Mouse (Mus musculus): ENCODE data around the gene Rpl34. TPM values are rescaled to one million over a fixed set of nuclear protein-coding genes. Genes with fewer than 3 reads are reported as not detected.

The Rpl34 gene
- polyA plus RNA-seq, 1 experiment from 2014 or later, result 1,078 TPM

DNA sequence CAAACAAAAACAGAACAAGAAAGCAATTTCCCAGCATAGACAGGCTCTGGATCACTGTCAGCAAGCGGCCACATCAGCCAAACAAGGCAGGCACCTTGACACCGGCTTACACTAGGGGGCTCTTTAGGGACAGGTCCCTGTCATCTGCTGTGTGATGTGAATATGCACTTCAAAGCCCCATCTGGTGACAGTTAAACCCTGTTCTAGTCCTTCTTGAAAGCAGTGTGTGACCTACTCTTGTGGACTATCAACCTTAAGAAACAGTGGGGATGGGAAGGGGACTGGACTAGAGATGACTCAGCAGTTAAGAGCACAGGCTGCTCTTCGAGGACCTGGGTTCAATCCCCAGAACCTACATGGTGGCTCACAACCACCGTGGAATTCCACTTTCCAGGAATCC is 32.6 kb downstream of the Rpl34 start:
- ATAC-seq (replicated peaks; ENCODE audit: low FRiP score, low read depth), result no peak
- 80% methylated on average over 4 of the region's 4 CpGs for WGBS
- no peaks in the 10 kb centered on the region for H3K4me1 ChIP-seq (replicated peaks; ENCODE audit: insufficient read depth, low read length)

DNA sequence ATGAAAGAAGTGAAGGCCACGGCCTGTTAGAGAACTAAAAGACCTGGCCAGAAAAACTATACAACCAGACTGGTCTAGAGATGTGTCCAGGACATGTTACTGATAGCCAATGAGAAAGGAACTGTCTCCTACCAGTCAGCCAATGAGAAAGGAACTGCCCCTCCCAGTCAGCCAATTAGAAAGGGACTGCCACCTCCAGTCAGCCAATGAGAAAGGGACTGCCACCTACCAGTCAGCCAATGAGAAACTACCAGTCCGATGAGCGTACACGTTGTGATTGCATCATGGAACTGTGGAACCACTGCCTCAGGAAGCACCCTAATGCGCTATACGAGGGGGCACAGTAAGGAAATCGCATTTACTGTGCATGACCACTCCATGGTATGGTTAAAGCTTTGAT is 35.5 kb downstream of the Rpl34 start:
- peaks cover 10% of the 10 kb centered on the region; the same call in 1 of the 2 replicates for H3K4me1 ChIP-seq (replicated peaks; ENCODE audit: insufficient read depth, low read length)
- no peak for ATAC-seq (replicated peaks; ENCODE audit: low FRiP score, low read depth)
- DNase-seq (ENCODE audit: low spot score), result no peak
- H3K4me2 ChIP-seq (ENCODE audit: low read length), result no peak overlapping the region
- H3K9me3 ChIP-seq (replicated peaks; ENCODE audit: low read length), result no peaks in the 10 kb centered on the region
- H3K27ac ChIP-seq, result no peak overlapping the region
- no peak for TF ChIP-seq CTCF (IDR thresholded peaks at IDR 0.05; ENCODE audit: low read depth)
- H3K36me3 ChIP-seq (ENCODE audit: insufficient read depth, low read length), result peaks cover 15% of the 10 kb centered on the region
- H3K27me3 ChIP-seq (ENCODE audit: insufficient read depth, low read length), result no peaks in the 10 kb centered on the region
- WGBS, result 90% methylated on average over 7 of the region's 7 CpGs
- H3K4me3 ChIP-seq (replicated peaks; ENCODE audit: low read depth, low read length), result no peak overlapping the region
- H3K9ac ChIP-seq (ENCODE audit: low read depth, low read length), result no peak overlapping the region

More for the DNA sequence above, 32.6 kb downstream of the Rpl34 start:
- Histone ChIP-seq H3K36me3 (ENCODE audit: insufficient read depth, low read length) (peaks cover 32% of the 10 kb centered on the region), H3K9ac (ENCODE audit: low read depth, low read length) (no peak overlapping the region), H3K4me2 (ENCODE audit: low read length) (no peak overlapping the region), H3K27me3 (ENCODE audit: insufficient read depth, low read length) (no peaks in the 10 kb centered on the region), H3K4me3 (replicated peaks; ENCODE audit: low read depth, low read length) (no peak overlapping the region), H3K27ac (no peak overlapping the region), H3K9me3 (replicated peaks; ENCODE audit: low read length) (no peaks in the 10 kb centered on the region)
- TF ChIP-seq CTCF (IDR thresholded peaks at IDR 0.05; ENCODE audit: low read depth), result no peak
- no peak for DNase-seq (ENCODE audit: low spot score)

DNA sequence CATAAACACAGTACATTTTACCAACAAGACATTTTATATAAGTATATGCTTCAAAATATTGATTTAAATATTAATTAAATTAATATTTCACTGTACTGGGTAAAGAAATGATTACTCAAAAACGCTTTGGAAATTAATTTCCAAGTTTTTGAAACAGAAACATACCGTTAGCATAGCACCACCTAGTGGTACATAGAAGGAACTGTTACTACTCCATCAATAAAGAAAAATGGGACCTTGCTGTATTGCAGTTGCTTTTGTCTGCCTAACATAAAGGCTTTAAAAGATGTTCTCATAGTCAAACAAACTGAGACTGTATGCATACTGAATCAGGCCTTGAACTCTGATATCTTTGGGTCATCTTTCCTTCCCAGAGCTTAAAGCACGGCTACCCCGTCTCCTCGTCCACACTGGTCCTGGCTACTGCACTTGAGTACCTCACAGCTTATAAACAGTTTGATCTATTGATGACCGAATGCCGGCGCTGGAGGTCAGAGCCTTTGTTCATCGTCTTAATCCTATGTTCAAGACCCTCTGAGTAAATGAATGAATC is 36.1 kb downstream of the Rpl34 start:
- H3K9ac ChIP-seq (ENCODE audit: low read depth, low read length), result no peak overlapping the region
- H3K4me3 ChIP-seq (replicated peaks; ENCODE audit: low read depth, low read length), result no peak overlapping the region
- WGBS, result 67% methylated on average over 9 of the region's 9 CpGs
- H3K27ac ChIP-seq, result no peak overlapping the region
- ATAC-seq (replicated peaks; ENCODE audit: low FRiP score, low read depth) (no peak), DNase-seq (ENCODE audit: low spot score) (peak; percentile 81)
- peaks cover 14% of the 10 kb centered on the region; the same call in 1 of the 2 replicates for H3K36me3 ChIP-seq (ENCODE audit: insufficient read depth, low read length)
- H3K4me1 ChIP-seq (replicated peaks; ENCODE audit: insufficient read depth, low read length), result peaks cover 10% of the 10 kb centered on the region; the same call in 1 of the 2 replicates
- peak; percentile 77 for TF ChIP-seq CTCF (IDR thresholded peaks at IDR 0.05; ENCODE audit: low read depth)
- H3K9me3 ChIP-seq (replicated peaks; ENCODE audit: low read length), result no peaks in the 10 kb centered on the region
- H3K4me2 ChIP-seq (ENCODE audit: low read length), result no peak overlapping the region
- H3K27me3 ChIP-seq (ENCODE audit: insufficient read depth, low read length), result no peaks in the 10 kb centered on the region

DNA sequence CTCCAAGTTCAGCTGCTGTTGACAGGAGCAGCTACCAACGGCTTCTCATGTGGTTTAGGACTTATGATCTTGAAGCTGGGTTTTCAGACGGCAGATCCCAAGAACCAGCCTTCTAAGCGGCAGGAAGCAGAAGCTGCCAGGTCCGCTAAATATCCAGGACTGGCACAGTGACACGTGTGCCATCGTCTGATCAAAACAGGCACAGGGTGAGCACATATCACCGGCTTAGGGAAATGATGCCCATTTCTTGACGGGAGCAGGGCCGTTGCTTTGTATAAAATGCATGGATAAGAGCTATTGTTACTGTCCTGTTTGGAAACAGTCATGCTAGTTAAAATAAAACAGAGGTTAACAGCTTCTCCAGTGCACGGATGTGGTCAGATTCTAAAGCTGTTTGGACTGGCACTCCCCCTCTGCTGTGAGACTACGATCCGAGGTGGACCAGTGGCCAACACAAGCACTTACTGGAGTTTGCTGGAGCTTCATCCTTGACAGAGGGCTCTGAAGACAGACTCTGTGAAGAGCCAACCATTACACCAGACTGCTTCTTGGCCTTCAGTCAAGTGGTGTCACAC is 38.5 kb downstream of the Rpl34 start:
- peaks cover 4% of the 10 kb centered on the region; the same call in 1 of the 2 replicates for H3K36me3 ChIP-seq (ENCODE audit: insufficient read depth, low read length)
- H3K27me3 ChIP-seq (ENCODE audit: insufficient read depth, low read length), result no peaks in the 10 kb centered on the region
- H3K4me2 ChIP-seq (ENCODE audit: low read length), result peak overlapping the region; percentile 69
- no peak for DNase-seq (ENCODE audit: low spot score)
- peak; percentile 35 for ATAC-seq (replicated peaks; ENCODE audit: low FRiP score, low read depth)
- peaks cover 10% of the 10 kb centered on the region; the same call in 1 of the 2 replicates for H3K4me1 ChIP-seq (replicated peaks; ENCODE audit: insufficient read depth, low read length)
- no peak for TF ChIP-seq CTCF (IDR thresholded peaks at IDR 0.05; ENCODE audit: low read depth)
- H3K9ac ChIP-seq (ENCODE audit: low read depth, low read length), result peak overlapping the region; percentile 32; the same call in 1 of the 2 replicates
- peak overlapping the region; percentile 32; the same call in 1 of the 2 replicates for H3K4me3 ChIP-seq (replicated peaks; ENCODE audit: low read depth, low read length)
- WGBS, result 23% methylated on average over 12 of the region's 12 CpGs
- H3K9me3 ChIP-seq (replicated peaks; ENCODE audit: low read length), result no peaks in the 10 kb centered on the region
- peak overlapping the region; percentile 77 for H3K27ac ChIP-seq

DNA sequence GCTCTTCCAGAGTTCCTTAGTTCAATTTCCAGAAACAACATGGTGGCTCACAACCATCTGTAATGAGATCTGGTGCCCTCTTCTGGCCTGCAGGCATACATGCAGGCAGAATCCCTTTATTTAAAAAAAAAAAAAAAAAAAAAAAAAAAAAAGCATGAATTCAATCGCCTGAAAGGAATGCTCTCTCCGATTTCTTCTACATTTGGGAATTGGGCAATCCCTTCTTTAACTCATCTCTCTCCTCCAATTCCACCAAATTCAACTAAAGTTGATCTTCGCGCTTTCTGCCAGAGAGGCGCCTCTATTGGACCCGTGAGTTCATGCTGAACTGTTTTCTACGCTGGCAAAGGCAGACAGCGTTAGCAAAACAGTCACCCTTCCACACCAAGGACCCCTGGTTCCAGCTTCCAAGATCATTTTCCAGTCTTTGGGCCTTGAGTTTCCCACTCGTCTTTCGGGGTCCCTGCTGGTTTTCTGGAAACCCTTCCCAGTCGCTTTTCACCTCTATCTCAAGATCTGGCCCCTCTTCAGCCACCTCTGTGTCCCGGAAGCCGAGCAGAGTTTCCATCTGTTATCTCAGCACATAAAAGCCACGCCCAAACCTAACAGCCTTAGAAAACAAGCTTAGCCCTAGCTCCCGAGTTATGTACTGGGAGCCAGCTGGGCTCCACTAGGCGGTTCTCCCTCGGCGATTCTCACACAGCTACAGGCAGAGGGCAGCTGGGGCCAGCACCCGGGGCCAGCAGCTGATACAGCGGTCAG is 39.2 kb downstream of the Rpl34 start:
- peak; percentile 75 for DNase-seq (ENCODE audit: low spot score)
- peak; percentile 58; the same call in 1 of the 2 replicates for ATAC-seq (replicated peaks; ENCODE audit: low FRiP score, low read depth)
- peaks cover 10% of the 10 kb centered on the region; the same call in 1 of the 2 replicates for H3K4me1 ChIP-seq (replicated peaks; ENCODE audit: insufficient read depth, low read length)
- H3K9ac ChIP-seq (ENCODE audit: low read depth, low read length), result peak overlapping the region; percentile 32; the same call in 1 of the 2 replicates
- WGBS, result 7% methylated on average over 20 of the region's 20 CpGs
- TF ChIP-seq CTCF (IDR thresholded peaks at IDR 0.05; ENCODE audit: low read depth), result peak; percentile 71
- peak overlapping the region; percentile 77 for H3K27ac ChIP-seq
- peak overlapping the region; percentile 32 for H3K4me3 ChIP-seq (replicated peaks; ENCODE audit: low read depth, low read length)
- H3K4me2 ChIP-seq (ENCODE audit: low read length), result peak overlapping the region; percentile 69
- no peaks in the 10 kb centered on the region for H3K27me3 ChIP-seq (ENCODE audit: insufficient read depth, low read length)
- peaks cover 4% of the 10 kb centered on the region; the same call in 1 of the 2 replicates for H3K36me3 ChIP-seq (ENCODE audit: insufficient read depth, low read length)
- no peaks in the 10 kb centered on the region for H3K9me3 ChIP-seq (replicated peaks; ENCODE audit: low read length)

DNA sequence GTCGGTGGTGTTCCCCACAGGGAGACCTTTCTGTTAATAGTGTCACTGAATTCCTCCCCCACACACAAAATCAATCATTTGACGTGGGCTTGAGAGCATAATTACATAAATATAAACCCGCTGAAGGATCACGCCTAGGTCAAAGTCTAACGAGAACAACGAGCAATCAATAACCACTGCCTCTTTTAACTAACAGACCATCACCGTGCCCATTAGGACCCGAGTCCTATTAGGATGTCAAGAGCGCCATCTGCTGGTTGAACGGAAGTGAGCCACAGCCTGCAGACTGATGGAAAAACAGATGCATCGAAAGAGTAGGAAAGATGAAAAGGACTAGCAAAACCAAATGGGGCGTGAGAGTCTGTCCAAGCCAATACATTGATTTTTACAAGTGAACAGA is 40.6 kb downstream of the Rpl34 start:
- ATAC-seq (replicated peaks; ENCODE audit: low FRiP score, low read depth) (no peak; the same call in 1 of the 2 replicates), DNase-seq (ENCODE audit: low spot score) (peak; percentile 79)
- H3K4me1 ChIP-seq (replicated peaks; ENCODE audit: insufficient read depth, low read length), result peaks cover 10% of the 10 kb centered on the region; the same call in 1 of the 2 replicates
- H3K4me2 ChIP-seq (ENCODE audit: low read length), result no peak overlapping the region
- H3K36me3 ChIP-seq (ENCODE audit: insufficient read depth, low read length), result peaks cover under 1% of the 10 kb centered on the region; the same call in 1 of the 2 replicates
- no peak overlapping the region for H3K4me3 ChIP-seq (replicated peaks; ENCODE audit: low read depth, low read length)
- H3K27ac ChIP-seq, result no peak overlapping the region
- no peaks in the 10 kb centered on the region for H3K27me3 ChIP-seq (ENCODE audit: insufficient read depth, low read length)
- WGBS, result 12% methylated on average over 12 of the region's 12 CpGs
- no peak overlapping the region for H3K9ac ChIP-seq (ENCODE audit: low read depth, low read length)
- TF ChIP-seq CTCF (IDR thresholded peaks at IDR 0.05; ENCODE audit: low read depth), result peak; percentile 90
- H3K9me3 ChIP-seq (replicated peaks; ENCODE audit: low read length), result no peaks in the 10 kb centered on the region

Measured in kidney, postnatal 0 days (tissue).